Mouse (Mus musculus) adipocyte (in vitro differentiated cells): ENCODE data around the gene Atox1.
"Not testable (repeated sequence)": the region's sequence is repeated elsewhere in the genome, so short reads cannot be mapped to it uniquely, and the experiment has no call there.

Source experiments
- DNase-seq: peaks from one replicate; pipeline ENCODE4 v3.0.0-alpha.2; 2016; ENCODE audit warnings: low spot score

Gene Atox1

DNA sequence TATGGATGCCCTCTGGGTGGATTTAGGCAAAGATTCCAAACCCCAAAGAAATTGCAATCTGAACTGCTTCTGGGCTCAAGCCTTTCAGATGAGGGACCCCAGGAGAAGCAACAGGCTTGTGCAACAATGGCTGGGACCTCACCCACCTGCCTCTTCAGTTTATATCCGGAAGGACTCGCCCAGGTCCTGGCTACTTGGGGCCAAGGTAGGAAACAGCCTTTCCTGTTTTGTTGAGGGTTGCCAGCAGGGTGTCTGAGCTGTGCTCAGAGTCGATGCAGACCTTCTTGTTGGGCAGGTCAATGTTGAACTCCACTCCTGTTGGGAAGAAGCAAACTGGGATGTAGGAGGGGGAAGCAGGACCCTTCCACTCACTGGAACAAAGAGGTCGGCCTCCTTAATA is 10.7 kb downstream of the Atox1 start:
- DNase-seq: no peak

DNA sequence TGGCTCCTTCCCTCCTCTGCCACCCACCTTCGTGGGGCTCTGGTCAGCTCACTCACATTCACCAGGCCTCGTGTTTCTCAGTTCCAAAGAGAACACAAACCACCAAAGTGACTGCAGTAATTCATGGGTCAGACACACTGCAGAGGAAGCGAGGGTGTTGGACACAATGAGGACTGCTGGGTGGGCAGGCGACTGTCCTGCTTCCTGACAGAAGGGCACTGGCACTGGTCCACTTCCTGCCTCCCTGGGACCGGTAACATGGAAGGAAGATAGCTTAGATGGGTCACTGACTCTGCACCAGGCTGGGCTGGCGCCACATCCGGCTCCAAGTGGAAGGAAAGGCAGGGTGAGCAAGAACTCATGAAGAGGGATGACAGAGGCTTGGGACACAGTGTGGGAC is 11.5 kb downstream of the Atox1 start:
- no peak for DNase-seq

DNA sequence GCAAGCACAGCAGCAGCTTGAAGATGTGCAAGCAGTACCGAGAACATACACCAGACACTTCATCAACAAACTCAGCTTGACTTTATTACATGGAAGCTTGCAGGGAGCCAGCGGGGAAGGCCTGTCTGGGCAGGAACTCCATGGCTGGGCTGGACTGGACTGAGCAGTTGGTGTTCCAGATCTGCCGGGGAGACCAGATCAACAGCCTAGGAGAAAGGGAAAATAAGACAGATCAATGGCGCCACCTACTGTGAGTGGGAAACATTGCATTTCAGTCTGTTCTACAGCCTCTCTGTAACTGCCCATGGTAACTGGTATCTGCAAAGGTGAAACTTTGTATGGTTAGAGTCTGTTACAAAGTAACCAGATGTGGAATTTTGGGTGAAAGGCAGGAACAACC is 14.5 kb downstream of the Atox1 start:
- DNase-seq: peak; percentile 93

DNA sequence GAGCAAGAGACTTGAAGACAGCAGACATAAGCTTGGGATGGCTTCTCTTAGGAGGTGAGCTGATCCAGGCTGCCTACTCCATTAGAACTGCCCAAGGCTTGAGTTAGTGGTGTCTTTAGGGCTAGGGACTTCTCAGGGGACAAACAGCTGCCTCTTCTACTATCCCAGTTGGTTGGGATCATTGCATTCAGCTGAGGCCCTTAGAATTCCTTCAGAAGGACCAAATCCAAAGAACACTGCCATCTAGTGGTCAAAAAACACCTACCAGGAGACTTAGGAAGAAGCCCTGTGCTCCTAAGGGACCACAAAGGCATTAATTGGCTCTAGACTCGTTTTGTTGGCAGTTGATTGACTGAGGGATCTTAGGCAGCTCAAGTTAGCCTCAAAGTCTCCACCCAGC is 16.3 kb downstream of the Atox1 start:
- DNase-seq: peak; percentile 88

DNA sequence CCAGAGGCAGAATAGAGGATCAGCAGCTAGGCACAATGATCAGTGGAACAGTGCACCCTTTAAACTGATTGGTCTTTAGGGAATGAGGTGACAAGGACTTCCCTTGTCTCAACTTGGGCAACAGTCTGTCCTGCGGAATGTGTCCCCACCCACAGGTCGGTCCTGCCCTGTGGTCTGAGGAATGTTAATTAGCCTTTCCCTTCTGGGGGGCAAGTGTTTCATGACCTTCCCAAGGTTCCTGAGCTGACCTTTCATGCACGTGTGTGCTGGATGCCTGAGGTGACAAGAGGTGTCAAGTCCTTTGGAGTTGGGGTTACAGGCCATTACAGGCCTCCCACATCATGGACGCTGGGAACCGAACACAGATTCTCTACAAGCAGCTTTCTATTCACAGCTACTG is 21.3 kb downstream of the Atox1 start:
- DNase-seq: no peak

DNA sequence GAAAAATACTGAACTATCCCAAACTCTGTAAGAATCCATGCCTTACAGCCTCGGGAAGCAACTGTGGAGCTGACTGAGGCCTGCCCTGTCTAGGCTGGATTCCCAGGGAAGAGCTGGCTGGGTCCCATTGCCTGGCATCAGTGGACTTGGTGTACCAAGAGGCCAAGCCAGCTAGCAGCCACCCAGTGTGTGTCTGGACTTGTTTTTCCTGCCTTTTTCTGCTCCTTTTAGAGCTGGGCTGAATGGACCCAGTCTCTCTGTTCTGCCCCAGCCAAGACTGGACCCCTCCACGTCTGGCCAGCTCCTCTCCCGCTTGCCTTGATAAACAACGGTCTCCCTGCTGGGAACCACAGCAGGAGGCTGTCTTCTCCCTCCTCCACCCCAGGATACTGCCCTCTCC is 23.0 kb downstream of the Atox1 start:
- peak; percentile 82 for DNase-seq

DNA sequence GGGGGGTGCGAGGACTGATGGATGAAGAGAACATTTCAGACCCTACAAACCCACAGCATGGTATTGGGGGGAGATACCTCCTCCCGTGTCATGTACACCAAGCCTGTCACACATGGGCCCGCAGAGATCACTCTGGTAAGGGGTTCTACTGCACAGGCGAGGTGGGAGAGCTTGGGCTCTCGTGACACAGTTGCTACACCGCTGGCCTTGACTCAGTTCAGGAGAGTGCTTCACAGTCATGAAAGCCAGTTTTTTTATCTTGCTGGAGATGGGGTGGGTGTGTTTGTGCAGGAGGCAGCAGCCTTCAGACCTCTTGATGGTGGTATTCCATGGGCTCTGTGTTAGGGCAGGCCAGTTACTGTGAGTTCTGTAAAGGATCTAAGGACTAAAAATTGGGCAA is 24.9 kb downstream of the Atox1 start:
- no peak for DNase-seq

DNA sequence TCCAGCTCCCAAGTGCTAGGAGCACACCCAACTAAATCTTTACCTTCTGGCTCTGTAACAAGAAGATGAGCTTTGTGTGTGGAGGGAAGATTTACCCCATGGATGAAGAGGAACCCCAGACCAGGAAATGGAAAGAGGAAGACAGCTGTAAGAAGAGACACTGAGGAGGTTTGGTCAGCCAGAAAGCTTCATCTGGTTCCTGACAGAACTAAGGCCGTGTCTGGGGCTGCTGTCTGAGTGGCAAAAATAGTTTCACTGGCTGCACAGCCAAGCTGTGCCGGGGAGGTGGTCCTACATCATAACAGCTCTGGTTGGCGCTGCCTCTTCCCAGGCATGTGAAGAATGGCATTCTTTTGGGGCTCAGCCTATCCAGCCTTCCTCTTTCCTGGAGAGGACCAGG is 28.1 kb downstream of the Atox1 start:
- no peak for DNase-seq

DNA sequence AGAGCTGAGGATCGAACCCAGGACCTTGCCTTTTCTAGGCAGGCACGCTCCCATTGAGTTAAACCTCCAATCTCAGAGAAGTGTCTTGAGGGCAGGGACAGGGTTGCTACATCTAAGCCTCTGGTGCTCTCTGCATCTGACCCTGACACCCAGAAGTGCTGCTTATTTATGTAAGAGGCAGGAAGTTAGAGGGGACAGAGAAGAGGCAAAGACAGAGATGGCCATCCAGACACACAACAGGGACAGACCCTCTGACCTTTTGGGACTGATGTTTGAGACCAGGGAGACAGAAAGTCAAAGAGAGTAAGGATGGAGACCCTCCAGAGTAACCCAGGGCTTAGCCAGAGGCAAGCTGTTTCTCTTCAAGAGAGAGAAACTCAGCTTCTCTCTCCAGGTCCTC is 31.1 kb downstream of the Atox1 start:
- DNase-seq: no peak

DNA sequence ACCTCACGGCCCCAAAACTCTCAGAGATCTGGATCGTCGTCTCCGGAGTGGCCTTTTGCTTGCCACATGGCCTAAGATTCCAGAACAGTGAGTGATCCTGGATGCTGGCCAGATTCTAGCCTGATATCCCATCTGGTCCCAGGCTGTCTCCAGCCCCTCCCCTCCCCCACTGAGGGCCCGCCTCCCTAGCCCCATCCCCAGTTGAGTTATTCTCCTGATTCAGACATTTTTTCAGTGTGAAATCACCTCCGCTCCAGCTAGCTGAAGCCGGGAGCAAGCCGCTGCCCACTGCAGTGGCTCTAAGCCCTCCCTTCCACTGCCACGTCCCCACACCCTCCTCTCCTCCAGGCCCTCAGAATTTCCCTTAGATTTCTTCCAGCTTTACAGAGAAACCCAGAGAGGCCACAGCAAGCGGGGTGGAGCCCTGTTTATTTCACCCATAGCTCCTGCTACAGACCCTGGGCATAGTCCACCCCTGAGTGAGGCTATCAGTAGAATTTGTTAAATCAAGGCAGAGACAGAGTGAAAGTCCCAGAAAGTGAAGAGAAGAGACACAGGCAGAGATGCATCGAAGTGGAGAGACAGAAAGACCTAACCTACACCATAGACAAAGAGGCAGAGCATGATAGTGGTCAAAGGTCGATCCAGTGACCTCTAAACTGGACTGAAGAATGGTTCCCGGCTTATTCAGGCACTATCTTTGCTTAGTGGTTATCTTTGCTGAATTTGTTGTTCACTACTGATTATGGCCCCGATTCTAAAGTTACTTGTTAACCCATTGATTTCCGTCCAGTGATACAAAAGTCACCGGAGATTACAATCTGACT is 32.6 kb downstream of the Atox1 start:
- peak; percentile 96 for DNase-seq

DNA sequence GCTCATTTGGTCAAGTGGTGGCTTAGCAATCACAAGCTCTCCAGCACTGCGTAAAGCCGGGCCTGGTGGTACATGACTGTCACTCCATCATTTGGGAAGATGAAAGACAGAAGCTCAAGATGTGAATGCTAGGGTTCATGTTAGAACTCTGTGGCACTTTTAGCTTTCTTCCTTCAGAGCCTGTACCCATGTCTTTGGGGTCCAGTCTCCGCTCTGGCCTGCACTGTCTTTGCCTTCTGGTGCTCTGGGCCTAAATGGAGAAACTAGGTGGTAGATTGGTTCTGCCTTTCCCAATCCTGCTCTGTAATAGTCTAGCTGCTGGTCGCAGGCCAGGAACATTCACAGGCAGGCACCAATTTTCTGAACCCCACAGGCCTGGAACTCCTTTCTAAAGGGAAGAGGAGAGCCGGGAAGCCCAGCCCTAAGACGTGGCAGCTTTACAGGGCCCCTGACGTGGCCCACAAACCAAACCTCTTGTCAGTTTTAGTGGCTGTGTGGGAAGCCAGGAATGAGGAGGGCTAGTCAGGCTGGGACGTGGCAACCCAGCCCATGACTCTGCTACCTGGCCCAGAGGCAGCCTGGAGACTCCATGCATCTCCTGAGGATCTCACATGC is 36.2 kb downstream of the Atox1 start:
- peak; percentile 73 for DNase-seq

DNA sequence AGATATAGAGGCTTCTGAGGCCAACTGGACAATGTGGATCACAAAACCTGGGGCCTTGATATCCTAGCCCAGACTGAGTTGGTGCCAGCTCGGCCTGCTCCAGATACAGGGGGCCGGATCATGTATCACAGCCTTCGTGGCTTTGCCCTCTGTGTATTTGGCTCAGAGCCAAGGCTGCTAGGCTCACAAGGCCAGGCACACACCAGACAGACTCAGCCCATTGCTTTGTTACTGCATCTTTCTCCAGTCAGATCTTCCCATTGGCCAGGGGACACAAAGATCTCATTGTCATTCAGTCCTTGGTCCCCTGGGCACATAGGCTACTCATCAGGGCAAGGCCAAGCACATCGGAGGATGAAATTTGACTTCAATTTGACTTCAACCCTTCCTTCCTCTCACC is 37.3 kb downstream of the Atox1 start:
- DNase-seq: peak; percentile 50

DNA sequence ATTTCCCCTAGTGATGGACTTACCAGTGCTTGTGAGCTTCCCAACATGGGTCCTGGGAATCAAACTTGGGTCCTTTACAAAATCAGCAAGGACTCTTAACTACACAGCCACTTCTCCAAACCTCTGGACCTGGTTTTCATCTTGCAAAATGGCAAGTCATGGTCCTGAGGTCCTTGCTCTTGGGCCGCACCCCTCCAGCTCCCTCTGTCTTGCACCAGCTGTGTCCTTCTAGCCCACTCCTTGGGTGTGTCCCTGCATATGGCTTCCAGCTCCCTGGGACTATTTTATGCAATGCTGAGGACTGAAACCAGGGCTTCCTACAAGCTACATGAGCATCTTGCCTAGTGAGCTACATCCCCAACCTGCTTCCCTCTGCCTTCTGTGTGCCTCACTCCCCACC is 38.1 kb downstream of the Atox1 start, which contains the start of gene Sparc:
Sparc (minus strand) TSS at position 206 of the 400 bp plus-strand sequence.
- DNase-seq: no peak

DNA sequence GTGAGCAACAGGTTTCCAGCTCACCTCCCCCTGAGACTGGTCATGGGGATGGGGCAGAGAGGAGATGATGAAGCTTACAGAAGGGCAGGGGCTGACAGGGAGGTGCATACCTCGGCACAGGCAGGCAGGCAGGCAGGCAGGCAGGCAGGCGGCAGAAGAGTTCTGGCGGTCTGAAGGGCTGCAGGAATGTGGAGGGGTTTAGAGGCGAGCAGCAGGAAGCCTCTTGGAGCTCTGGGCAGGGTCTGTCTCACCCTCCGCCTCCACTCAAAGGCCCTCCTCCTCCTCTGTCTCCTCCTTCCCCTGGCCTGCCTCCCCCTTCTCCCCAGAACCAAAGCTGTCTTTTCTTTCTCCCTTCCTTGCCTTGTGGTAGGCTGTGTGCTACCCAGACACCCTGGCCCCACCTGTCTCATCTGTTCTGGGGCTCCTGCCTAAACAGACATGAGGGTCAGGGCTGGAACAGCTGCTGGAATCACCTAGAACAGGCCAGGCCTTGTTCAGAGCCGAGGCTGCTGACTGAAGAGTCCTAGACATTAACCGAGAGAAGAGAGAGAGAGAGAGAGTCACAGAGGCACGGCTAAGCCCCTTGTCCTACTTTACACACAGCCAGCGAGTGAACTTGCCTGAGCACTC is 41.2 kb downstream of the Atox1 start:
- DNase-seq: peak; percentile 84

DNA sequence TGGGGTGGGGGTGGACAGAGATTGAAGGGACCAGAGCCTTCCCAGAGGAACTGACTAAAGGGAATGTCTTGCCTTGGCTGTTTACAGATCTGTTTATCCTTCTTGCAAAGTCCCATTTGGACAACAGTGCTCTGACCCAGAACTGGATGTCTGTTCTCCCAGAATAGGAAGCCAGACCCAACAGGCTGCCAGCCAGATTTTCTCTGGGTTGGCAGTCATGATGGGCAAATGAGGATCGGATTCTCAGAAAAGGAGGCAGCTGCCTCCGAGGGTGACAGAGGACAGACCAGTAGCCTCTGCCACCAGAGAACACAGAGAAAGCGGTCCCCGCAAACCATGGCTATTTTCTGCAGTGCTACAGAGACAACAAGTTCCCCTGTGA is 41.8 kb downstream of the Atox1 start:
- peak; percentile 90 for DNase-seq

DNA sequence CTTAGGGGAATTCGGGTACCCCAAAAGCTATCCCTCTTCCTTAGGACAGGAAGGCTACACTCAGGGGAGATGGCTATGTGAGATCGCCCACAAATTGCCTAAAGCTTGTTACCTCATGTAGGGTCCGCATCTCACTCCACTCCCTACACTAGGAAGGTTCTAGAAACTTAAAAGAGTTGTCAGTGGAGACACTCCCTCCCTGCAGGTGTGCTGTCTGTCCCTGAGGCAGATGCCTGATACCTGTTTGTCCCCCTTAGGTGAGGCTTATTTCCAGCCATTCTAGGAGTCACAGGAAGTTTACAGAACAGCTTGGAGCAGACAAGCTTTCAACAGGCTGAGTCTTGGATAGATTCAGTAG is 42.4 kb downstream of the Atox1 start:
- no peak for DNase-seq

DNA sequence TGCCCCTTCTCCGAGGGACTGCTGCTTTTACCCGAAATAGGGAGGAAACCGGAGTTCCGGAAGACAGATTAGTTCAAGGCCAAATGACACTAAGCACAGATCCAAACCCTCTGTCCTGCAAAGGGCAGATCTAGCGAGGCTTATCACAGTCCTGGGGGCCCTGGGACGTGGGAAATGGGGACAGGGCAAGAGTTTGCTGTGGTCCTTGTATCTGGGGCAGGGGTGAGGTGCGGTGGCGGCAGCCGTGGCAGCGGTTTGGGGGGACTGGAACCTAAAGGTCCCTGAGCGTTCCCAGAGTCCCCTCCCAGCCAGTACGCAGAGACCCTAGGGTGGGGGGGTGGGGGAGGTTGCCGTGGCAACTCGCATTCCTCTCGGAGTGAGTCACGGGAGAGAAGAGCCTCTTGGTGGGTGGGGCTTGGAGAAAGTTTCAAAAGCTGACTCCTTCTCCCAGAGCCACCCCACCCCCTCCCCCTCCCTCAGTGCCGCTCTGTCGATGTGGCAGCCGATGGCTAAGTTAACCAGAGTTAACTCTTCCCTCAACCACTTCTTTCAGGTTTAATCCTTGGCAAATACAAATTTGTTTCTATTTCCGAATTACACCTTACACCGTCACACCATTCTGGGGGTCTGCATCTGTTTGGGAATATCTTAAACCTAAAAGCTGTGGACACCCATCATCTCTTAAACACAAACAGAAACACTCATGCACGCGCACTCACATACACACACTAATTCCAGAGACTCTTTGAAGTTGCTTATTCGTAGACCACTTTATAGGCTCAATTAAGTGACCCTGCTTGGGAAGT is 42.9 kb downstream of the Atox1 start:
- peak; percentile 91 for DNase-seq

DNA sequence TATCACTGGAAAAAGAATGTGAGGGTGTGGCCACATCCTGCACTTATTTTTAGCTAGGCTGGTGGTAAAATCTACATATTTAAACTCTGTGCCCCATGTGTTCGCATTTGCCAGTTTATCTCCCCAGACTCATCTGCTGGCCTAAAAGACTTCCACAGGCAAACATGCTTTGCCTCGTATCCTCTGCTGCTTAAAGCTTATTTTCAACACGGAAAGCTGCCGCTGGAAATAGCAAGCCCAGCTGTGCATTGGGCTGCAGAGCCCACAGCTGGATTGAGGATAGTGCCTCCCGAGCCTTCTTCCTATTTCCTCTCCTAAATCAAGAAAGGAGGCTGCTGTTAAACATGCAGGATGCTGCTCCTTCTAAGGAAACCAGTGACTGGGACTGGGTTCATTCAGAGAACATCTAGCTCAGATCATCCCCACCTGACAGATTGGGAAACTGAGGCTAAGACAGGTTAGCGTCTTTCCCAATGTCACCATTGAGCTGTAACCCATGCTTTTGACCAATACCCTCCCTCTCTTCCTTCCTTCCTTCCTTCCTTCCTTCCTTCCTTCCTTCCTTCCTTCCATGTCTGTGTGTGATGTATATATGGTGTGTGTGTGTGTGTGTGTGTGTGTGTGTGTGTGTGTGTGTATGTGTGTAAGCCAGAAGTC is 44.3 kb downstream of the Atox1 start:
- no peak for DNase-seq

DNA sequence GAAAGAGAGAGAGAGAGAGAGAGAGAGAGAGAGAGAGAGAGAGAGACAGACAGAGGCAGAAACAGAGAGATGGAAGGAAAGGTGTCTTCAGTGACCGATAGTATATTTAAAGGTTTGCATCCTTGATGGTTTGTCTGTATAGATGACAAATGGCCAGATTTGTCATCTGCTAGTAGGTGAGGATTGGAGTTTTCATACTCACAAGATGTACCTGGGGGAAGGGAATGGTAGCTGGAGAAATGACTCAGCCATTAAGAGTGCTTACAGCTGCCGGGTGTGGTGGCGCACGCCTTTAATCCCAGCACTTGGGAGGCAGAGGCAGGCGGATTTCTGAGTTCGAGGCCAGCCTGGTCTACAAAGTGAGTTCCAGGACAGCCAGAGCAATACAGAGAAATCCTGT is 45.3 kb downstream of the Atox1 start:
- not testable (repeated sequence) for DNase-seq

DNA sequence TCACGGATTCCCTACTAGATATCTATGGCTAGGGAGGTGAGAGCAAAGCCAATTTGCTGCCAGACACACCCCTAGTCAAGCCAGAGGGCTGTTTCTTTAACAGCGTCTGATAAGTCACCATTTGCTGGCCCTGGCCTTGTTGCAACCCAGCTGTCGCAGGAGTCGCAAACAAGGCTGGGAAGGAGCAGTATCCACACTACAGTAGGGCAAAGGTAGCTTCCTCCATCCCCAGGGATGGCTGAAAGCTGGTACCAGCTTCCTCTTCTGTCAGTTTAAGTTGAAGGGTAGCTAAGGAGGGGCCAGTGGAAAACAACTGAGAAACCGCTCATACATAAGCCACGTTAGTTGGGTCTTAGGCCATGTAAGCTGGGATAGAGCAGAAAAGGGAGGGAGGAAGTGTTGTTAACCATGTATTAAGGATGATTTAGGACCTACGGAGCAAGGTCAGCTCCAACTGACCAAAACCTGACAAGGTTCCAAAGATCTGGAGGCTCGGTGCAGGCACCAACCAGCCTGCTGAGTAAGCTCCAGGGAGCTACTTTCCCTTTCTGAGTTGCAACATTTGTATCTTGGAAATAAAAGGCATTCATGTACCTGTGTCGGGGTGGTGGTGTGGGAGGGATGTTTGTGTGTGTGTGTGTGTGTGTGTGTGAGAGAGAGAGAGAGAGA is 45.9 kb downstream of the Atox1 start:
- DNase-seq: peak; percentile 71

DNA sequence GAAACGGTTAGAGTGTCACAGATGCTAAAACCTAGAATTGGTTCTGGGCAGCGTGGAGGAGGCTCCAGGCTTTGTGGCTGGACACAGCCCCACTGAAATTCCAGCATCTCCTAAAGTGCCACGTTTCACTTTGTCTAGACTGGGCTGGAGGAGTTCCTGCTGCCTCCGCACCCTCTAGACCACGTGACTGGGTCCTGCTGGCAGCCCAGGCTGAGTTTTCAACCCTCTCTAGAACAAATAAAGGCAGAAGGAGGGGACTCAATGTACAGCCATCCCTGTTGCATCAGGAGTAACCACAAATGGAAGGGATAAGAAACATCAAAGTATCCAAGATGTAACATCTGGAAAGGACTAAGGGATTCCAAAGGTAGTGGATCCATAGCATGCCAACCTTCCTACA is 46.7 kb downstream of the Atox1 start:
- DNase-seq: peak; percentile 46

DNA sequence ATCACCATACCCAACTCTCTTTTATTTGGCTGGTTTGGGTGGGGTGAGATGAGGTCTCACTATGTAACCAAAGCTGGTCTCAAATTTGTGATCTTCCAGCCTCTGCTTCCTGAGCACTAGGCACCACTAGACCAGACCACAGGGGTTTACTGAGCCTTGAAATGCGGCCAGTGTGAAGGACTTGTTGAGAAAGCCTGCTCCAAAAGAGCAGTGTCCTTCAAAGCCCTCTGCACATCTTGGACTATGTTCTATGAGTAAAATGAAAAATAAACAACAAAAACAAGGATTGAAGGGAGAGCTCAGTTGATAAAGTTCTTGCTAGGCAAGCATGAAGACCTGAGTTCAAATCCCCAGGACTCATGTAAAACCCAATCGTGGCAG is 47.6 kb downstream of the Atox1 start:
- DNase-seq: no peak
